Mouse (Mus musculus) limb, embryonic 11.5 days (tissue): Measurements from ENCODE around the gene Mesd. TPM values are rescaled to one million over a fixed set of nuclear protein-coding genes. Genes with fewer than 3 reads are reported as not detected.
"Not testable (repeated sequence)": the region's sequence is repeated elsewhere in the genome, so short reads cannot be mapped to it uniquely, and the experiment has no call there.

Experiments used
- ATAC-seq: fragments of 200-750 bp; cut with Nextera tagmentation; 2 replicates; pipeline ENCODE4 v1.8.0; 2017; ENCODE audit warnings: low read depth; ENCODE audit not compliant: insufficient number of reproducible peaks, low FRiP score, low TSS enrichment
- DNase-seq: peaks from one replicate; pipeline ENCODE4 v3.0.0-alpha.2; 2015; ENCODE audit warnings: low spot score
- H3K27ac ChIP-seq: fragments of 300-500 bp; sonication (generic); replicated peaks from 2 replicates; pipeline ENCODE4 v1.5.1; 2014; ENCODE audit warnings: low read depth, mild to moderate bottlenecking, low read length
- H3K27me3 ChIP-seq: fragments of 300-500 bp; sonication (generic); 2 replicates; pipeline ENCODE4 v1.6.1; 2014; ENCODE audit warnings: mild to moderate bottlenecking, low read length, mixed read lengths; ENCODE audit not compliant: control insufficient read depth, insufficient read depth
- H3K36me3 ChIP-seq: fragments of 300-500 bp; sonication (generic); 2 replicates; pipeline ENCODE4 v1.6.1; 2014; ENCODE audit warnings: mild to moderate bottlenecking, low read length, moderate library complexity, mixed read lengths; ENCODE audit not compliant: control insufficient read depth, insufficient read depth
- H3K4me1 ChIP-seq: fragments of 300-500 bp; sonication (generic); 2 replicates; pipeline ENCODE4 v1.6.1; 2014; ENCODE audit warnings: low read length, mixed read lengths; ENCODE audit not compliant: control insufficient read depth, insufficient read depth
- H3K4me2 ChIP-seq: fragments of 300-500 bp; sonication (generic); 2 replicates; pipeline ENCODE4 v1.6.1; 2014; ENCODE audit warnings: low read depth, mild to moderate bottlenecking, moderate library complexity; ENCODE audit not compliant: severe bottlenecking
- H3K4me3 ChIP-seq: fragments of 300-500 bp; sonication (generic); 2 replicates; pipeline ENCODE4 v1.5.1; 2014; ENCODE audit warnings: low read depth, low read length
- H3K9ac ChIP-seq: fragments of 300-500 bp; sonication (generic); 2 replicates; pipeline ENCODE4 v1.6.1; 2014; ENCODE audit warnings: mild to moderate bottlenecking, low read length
- H3K9me3 ChIP-seq: fragments of 300-500 bp; sonication (generic); 2 replicates; pipeline ENCODE4 v1.6.1; 2016; ENCODE audit warnings: low read length; ENCODE audit not compliant: control insufficient read depth
- WGBS: fragments of 180-500 bp; shearing (Covaris S2); extraction: QIAGEN DNeasy Blood & Tissue Kit; methylation state at CpG from one replicate; pipeline ENCODE4 v1.1.7; 2014; 5-methylcytosine and 5-hydroxymethylcytosine counted together
- polyA plus RNA-seq: library from polyadenylated mRNA; unstranded; fragments of >200 nt; fragmentation: Nextera tagmentation; extraction: Ambion mirVana; gene quantifications from 2 replicates; pipeline ENCODE4 v1.2.1, GENCODE M21; 2014

The Mesd gene
- polyA plus RNA-seq, 1 experiment from 2014 or later, result 87.0 TPM

DNA sequence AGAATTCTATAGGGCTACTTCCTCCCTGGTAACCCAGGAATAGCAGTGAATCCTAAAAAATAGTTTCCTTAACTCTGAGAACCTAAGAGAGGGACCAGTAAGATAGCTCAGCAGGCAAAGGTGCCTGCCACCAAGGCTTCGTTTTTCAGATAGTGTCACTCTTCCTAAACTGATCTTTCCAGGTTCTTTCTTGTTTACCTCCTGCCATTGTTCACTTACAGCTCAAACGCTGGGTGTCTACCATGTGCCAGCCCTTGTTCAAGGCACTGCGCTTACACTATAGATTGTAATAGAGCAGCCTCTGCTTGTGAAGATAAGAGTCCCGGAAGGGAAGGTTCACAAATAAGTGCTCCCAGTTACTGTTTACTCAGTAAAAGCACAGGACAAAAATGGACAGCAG lies 1.6 kb downstream of the Mesd start:
- H3K27ac ChIP-seq, result no peak overlapping the region
- no peak overlapping the region for H3K4me2 ChIP-seq
- H3K4me1 ChIP-seq, result peaks cover 19% of the 10 kb centered on the region
- DNase-seq, result no peak
- ATAC-seq, result no peak
- WGBS, result 89% methylated on average over 4 of the region's 4 CpGs
- no peaks in the 10 kb centered on the region for H3K27me3 ChIP-seq
- H3K36me3 ChIP-seq, result peaks cover 2% of the 10 kb centered on the region; the same call in 1 of the 2 replicates
- H3K9ac ChIP-seq, result no peak overlapping the region
- H3K4me3 ChIP-seq, result no peak overlapping the region
- no peaks in the 10 kb centered on the region for H3K9me3 ChIP-seq

DNA sequence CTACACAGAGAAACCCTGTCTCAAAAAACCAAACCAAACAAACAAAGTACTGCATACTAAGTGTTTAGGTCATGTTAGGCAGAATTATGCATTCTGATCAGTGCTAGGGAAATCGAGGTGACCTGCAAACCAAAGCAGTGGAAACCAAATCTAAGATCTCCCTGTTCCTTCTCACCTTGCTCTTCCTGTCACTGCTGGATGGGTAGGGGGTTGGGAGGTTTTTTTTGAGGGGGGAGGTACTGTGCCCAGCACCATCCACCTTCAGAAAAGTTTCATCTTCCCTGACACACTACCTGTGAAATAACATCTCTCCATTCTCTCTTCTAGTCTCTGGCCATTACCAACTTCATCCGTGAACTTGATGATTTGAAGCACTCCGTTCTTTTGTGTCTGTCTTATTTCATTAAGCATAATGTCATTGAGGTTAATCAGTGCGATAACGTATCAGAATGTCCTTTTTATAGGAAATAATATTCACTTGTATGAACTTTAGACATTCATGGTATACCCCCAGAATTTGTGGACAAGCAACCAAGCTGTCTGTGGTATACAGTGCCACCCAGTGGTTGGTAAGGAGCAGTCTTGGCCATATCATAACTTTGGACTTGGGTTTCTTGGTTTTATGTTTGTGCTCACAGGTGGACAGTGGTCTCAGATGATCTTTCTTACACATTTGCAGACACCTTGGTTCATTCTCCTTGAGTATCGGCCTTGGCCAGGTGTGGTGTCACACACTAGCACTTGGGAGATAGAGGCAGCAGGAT lies 2.3 kb downstream of the Mesd start:
- DNase-seq, result no peak
- no peak overlapping the region for H3K4me3 ChIP-seq
- H3K4me2 ChIP-seq, result no peak overlapping the region
- peaks cover 2% of the 10 kb centered on the region; the same call in 1 of the 2 replicates for H3K36me3 ChIP-seq
- H3K9ac ChIP-seq, result no peak overlapping the region
- WGBS, result 93% methylated on average over 6 of the region's 6 CpGs
- H3K27ac ChIP-seq, result no peak overlapping the region
- no peak for ATAC-seq
- H3K9me3 ChIP-seq, result no peaks in the 10 kb centered on the region
- no peaks in the 10 kb centered on the region for H3K27me3 ChIP-seq
- H3K4me1 ChIP-seq, result peaks cover 19% of the 10 kb centered on the region

DNA sequence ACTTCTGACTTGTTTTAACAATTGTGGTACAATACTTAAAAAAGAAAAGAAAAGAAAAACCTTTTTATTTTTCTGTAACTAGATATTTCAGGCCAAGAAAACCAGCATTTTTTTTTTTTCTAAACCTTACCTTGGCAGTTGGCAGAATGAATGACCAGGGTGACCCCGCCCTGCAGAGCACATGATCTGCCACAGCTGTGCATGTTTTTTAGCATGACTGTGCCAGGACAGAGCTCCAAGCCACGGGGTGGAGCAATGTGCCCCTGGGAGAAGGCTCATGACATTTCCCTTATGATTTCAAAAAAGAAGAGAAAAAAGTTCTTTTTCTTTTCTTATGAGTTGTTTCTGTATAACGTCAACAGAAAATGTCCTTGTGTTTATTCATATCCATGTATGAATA lies 5.1 kb downstream of the Mesd start:
- ATAC-seq, result no peak
- Histone ChIP-seq H3K4me3 (no peak overlapping the region), H3K27ac (no peak overlapping the region), H3K9ac (no peak overlapping the region), H3K36me3 (no peaks in the 10 kb centered on the region; the same call in 1 of the 2 replicates), H3K4me1 (peaks cover 14% of the 10 kb centered on the region), H3K4me2 (no peak overlapping the region), H3K27me3 (no peaks in the 10 kb centered on the region), H3K9me3 (no peaks in the 10 kb centered on the region)
- WGBS, result 64% methylated on average over 3 of the region's 3 CpGs
- DNase-seq, result no peak

DNA sequence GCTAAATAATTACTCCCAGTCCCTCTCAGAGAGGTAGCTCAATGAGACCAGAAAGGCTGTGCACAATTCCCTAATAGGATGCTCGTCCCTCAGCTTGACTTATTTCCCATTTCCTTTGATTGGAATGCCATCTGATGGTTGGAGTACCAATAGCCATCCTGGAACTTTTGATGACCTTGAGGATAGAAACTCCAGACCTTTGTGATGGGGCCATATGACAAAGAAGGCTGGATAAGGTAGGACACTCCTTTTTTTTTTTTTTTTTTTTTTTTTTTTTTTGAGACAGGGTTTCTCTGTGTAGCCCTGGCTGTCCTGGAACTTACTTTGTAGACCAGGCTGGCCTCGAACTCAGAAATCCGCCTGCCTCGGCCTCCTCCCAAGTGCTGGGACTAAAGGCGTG lies 5.7 kb downstream of the Mesd start:
- H3K4me2 ChIP-seq, H3K9ac ChIP-seq, H3K27ac ChIP-seq, H3K9me3 ChIP-seq, H3K4me3 ChIP-seq, ATAC-seq, DNase-seq, H3K36me3 ChIP-seq, H3K27me3 ChIP-seq: not testable (repeated sequence)
- WGBS, result 88% methylated on average over 5 of the region's 5 CpGs
- H3K4me1 ChIP-seq, result peaks cover 10% of the 10 kb centered on the region

DNA sequence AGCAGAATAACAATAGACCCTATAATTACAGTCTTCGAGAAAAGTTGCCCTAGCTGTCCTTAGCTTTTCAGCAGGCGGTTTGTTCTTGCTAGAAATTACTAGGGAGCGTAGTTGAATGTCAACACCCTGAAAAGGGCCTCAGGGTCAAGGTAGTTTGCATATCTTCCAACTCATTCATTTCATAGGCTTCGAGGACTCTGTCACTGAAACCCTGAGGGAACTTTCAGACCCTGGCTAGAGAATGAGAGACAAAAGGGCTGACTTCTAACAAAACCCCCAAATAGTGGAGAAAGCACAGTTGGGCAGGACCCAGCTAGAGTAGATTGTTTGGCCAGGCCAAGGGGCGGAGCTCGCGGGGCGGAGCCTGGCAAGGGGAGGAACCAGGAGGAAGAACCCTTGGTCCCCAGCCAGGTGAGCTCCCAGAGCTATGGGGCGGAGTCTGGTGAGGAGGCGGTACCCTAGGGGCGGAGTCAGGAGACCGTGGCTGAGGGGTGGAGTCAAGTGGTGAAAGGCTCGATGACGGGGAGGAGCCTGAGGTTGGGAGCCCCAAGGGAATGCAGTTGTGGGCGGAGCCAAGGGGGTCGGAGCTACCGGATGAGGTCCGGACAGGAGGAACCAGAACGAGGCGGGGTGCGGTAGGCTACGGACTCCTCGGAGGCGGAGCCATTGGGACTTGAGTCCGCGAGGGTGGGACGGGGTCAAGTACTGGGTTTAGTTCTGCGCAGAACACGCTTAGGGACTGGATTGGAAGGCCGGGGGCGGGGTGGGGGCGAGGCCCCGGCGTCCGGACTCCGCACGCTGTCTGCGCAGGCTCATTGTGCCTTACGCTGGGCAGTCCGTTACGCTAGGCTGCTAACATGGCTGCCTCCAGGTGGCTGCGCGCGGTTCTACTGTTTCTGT lies 7.4 kb downstream of the Mesd start:
- H3K9me3 ChIP-seq, result no peaks in the 10 kb centered on the region
- H3K36me3 ChIP-seq, result peaks cover 3% of the 10 kb centered on the region; the same call in 1 of the 2 replicates
- peak overlapping the region; percentile 70 for H3K4me3 ChIP-seq
- WGBS, result 4% methylated on average over 43 of the region's 44 CpGs
- peak overlapping the region; percentile 51 for H3K4me2 ChIP-seq
- ATAC-seq (peak; percentile 99), DNase-seq (peak; percentile 99)
- H3K9ac ChIP-seq, result peak overlapping the region; percentile 82
- H3K27ac ChIP-seq, result peak overlapping the region; percentile 75
- no peaks in the 10 kb centered on the region for H3K27me3 ChIP-seq
- peaks cover 6% of the 10 kb centered on the region; the same call in 1 of the 2 replicates for H3K4me1 ChIP-seq

DNA sequence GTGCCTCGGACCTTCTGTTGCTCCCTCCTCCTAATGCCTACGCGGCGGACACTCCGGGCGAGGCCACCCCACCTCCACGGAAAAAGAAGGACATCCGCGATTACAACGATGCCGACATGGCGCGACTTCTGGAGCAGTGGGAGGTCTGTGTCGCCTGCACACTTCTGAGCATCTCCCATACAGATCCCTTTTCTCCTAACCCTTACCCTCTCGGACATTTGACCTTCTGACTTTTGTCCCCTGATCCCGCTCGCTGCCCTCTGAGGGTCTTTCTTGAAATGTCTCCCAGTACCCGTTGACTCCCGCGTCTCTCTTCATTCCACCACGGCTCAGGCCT lies 8.0 kb downstream of the Mesd start:
- WGBS, result under 1% methylated on average over 21 of the region's 21 CpGs

DNA sequence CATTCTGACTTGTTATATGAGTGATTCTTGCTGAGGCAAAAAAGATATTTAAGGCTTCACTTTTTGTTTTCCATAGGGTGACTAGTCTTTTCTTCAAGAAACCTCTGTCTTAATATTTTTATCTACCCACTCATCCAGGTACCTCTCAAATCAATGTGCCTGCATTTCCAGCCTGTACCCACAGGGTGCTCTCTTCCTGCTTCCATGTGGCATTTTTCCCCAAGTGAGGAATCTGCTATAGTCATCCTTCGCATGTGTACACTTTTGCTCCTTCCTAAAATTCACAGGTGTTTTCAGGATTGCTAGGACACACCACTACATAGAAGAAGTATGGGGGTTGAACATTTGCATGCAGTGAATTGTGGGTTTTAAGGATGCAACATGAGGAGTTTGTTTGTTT lies 10.1 kb downstream of the Mesd start:
- Histone ChIP-seq H3K9me3 (no peaks in the 10 kb centered on the region), H3K4me2 (no peak overlapping the region), H3K4me1 (peaks cover 6% of the 10 kb centered on the region; the same call in 1 of the 2 replicates), H3K9ac (no peak overlapping the region), H3K36me3 (peaks cover 17% of the 10 kb centered on the region), H3K4me3 (no peak overlapping the region), H3K27me3 (no peaks in the 10 kb centered on the region), H3K27ac (no peak overlapping the region)
- DNase-seq (no peak), ATAC-seq (no peak)
- 93% methylated on average over 1 of the region's 1 CpGs for WGBS

More for the DNA sequence above, 8.0 kb downstream of the Mesd start:
- Histone ChIP-seq H3K9ac (peak overlapping the region; percentile 82), H3K9me3 (no peaks in the 10 kb centered on the region), H3K4me1 (peaks cover 6% of the 10 kb centered on the region; the same call in 1 of the 2 replicates), H3K27ac (peak overlapping the region; percentile 75), H3K4me3 (peak overlapping the region; percentile 70), H3K4me2 (peak overlapping the region; percentile 51), H3K36me3 (peaks cover 4% of the 10 kb centered on the region; the same call in 1 of the 2 replicates), H3K27me3 (no peaks in the 10 kb centered on the region)
- ATAC-seq (no peak), DNase-seq (no peak)

DNA sequence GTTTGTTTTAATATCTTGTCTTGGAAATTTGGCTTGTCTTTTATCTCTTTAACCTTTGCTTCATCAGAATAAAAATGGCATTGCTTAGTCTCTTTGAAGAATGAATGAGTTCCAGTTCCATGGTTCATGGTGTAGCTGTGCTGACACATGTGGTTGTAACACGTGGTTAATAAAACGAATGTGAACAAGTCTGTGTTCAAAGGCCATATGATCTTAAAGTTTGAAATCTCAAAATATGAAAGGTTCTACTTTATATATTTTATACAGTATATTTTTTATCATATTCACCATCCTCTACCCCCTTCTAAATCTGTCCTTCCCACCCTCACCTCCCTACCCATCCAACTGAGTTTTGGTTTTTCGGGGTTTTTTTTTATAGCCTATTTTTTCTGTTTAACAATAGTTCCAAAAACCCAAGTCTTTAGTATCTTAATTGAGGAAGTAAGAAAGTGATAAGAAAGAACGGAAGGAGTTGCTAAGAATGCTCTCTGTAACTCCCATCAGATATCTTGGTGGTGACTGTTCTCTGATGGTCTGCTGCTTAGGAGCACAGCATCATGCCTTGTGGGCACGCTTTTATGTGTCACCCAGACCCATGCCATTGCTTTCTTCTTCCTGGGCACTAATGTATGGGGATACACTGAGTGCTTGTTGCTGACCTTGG lies 11.9 kb downstream of the Mesd start:
- Histone ChIP-seq H3K4me3 (no peak overlapping the region), H3K27me3 (no peaks in the 10 kb centered on the region), H3K9ac (no peak overlapping the region), H3K4me1 (peaks cover 6% of the 10 kb centered on the region; the same call in 1 of the 2 replicates), H3K4me2 (no peak overlapping the region), H3K27ac (no peak overlapping the region), H3K36me3 (peaks cover 19% of the 10 kb centered on the region), H3K9me3 (no peaks in the 10 kb centered on the region)
- ATAC-seq (no peak), DNase-seq (no peak)
- 95% methylated on average over 5 of the region's 5 CpGs for WGBS
